Mouse (Mus musculus) retina, postnatal 7 days (tissue): ENCODE measurements around the gene Sfmbt1.
A peak's percentile ranks its signal among the peaks of the same experiment; 100 is the strongest.
"Not testable (repeated sequence)": the region's sequence is repeated elsewhere in the genome, so short reads cannot be mapped to it uniquely, and the experiment has no call there.

Experiments
- DNase-seq: peaks from one replicate; pipeline ENCODE4 v3.0.0-alpha.2; 2012; ENCODE audit warnings: low read depth, low spot score

Gene Sfmbt1

GRCm38 (mm10) chr14:30716051-30716952 is 1.7 kb downstream of the Sfmbt1 start:
- peak; percentile 39 for DNase-seq

- no peak for DNase-seq
Observed at GRCm38 (mm10) chr14:30716953-30717285, 2.3 kb downstream of the Sfmbt1 start.

GRCm38 (mm10) chr14:30718696-30719095 is 4.0 kb downstream of the Sfmbt1 start:
- DNase-seq: not testable (repeated sequence)

GRCm38 (mm10) chr14:30719514-30719913 is 4.9 kb downstream of the Sfmbt1 start:
- no peak for DNase-seq

- DNase-seq: no peak
Observed at GRCm38 (mm10) chr14:30721850-30722249, 7.2 kb downstream of the Sfmbt1 start.

GRCm38 (mm10) chr14:30722406-30722805 is 7.8 kb downstream of the Sfmbt1 start:
- no peak for DNase-seq

- DNase-seq: no peak
Observed at GRCm38 (mm10) chr14:30731896-30732295, 17.2 kb downstream of the Sfmbt1 start.

GRCm38 (mm10) chr14:30734665-30735064 is 20.0 kb downstream of the Sfmbt1 start:
- no peak for DNase-seq

GRCm38 (mm10) chr14:30735810-30736209 is 21.2 kb downstream of the Sfmbt1 start:
- DNase-seq: no peak

- no peak for DNase-seq
Observed at GRCm38 (mm10) chr14:30736413-30736812, 21.8 kb downstream of the Sfmbt1 start.

GRCm38 (mm10) chr14:30743891-30744290 is 29.2 kb downstream of the Sfmbt1 start:
- DNase-seq: no peak

GRCm38 (mm10) chr14:30746160-30746559 is 31.5 kb downstream of the Sfmbt1 start:
- DNase-seq: no peak

GRCm38 (mm10) chr14:30757239-30757638 is 42.6 kb downstream of the Sfmbt1 start:
- DNase-seq: no peak

GRCm38 (mm10) chr14:30761211-30761610 is 46.6 kb downstream of the Sfmbt1 start:
- DNase-seq: no peak

GRCm38 (mm10) chr14:30762131-30762903 is 47.7 kb downstream of the Sfmbt1 start:
- DNase-seq: no peak

GRCm38 (mm10) chr14:30762904-30763568 is 48.4 kb downstream of the Sfmbt1 start:
- DNase-seq: no peak

- DNase-seq: no peak
Observed at GRCm38 (mm10) chr14:30784614-30785013, 70.0 kb downstream of the Sfmbt1 start.

GRCm38 (mm10) chr14:30789471-30789870 is 74.8 kb downstream of the Sfmbt1 start:
- DNase-seq: no peak

- DNase-seq: no peak
Observed at GRCm38 (mm10) chr14:30792871-30793270, 78.2 kb downstream of the Sfmbt1 start.

GRCm38 (mm10) chr14:30801756-30802155 is 87.1 kb downstream of the Sfmbt1 start:
- DNase-seq: no peak

GRCm38 (mm10) chr14:30821136-30821535 is 106.5 kb downstream of the Sfmbt1 start:
- no peak for DNase-seq

GRCm38 (mm10) chr14:30824456-30824995 is 109.9 kb downstream of the Sfmbt1 start:
- no peak for DNase-seq
